Mouse (Mus musculus): ENCODE data around the gene Lrrc27. TPM values are rescaled to one million over a fixed set of nuclear protein-coding genes. Genes with fewer than 3 reads are reported as not detected.

Lrrc27 gene
- polyA plus RNA-seq, 1 experiment from 2014 or later, result 4.3 TPM

GRCm38 (mm10) chr7:139218641-139219415 lies 6.0 kb downstream of the Lrrc27 start:
- Histone ChIP-seq H3K9me3 (ENCODE audit: control insufficient read depth, low read length) (no peaks in the 10 kb centered on the region), H3K4me2 (ENCODE audit: low read depth, low read length) (no peak overlapping the region), H3K36me3 (ENCODE audit: control insufficient read depth, insufficient read depth, low read length) (no peaks in the 10 kb centered on the region), H3K27ac (ENCODE audit: low read length) (peak overlapping the region; percentile 58), H3K27me3 (ENCODE audit: control insufficient read depth, insufficient read depth, low read depth, low read length) (no peaks in the 10 kb centered on the region), H3K4me1 (replicated peaks; ENCODE audit: control insufficient read depth, insufficient read depth, low read length) (peaks cover 7% of the 10 kb centered on the region), H3K9ac (ENCODE audit: low read length) (no peak overlapping the region), H3K4me3 (ENCODE audit: low read length) (no peak overlapping the region)
- WGBS, result 42% methylated on average over 6 of the region's 6 CpGs
- no peak for ATAC-seq (ENCODE audit: low read depth)

- Histone ChIP-seq H3K4me2 (ENCODE audit: low read depth, low read length) (no peak overlapping the region), H3K4me1 (replicated peaks; ENCODE audit: control insufficient read depth, insufficient read depth, low read length) (peaks cover 6% of the 10 kb centered on the region), H3K9ac (ENCODE audit: low read length) (no peak overlapping the region), H3K4me3 (ENCODE audit: low read length) (no peak overlapping the region), H3K9me3 (ENCODE audit: control insufficient read depth, low read length) (no peaks in the 10 kb centered on the region), H3K27ac (ENCODE audit: low read length) (peak overlapping the region; percentile 31; the same call in 1 of the 2 replicates), H3K27me3 (ENCODE audit: control insufficient read depth, insufficient read depth, low read depth, low read length) (no peaks in the 10 kb centered on the region), H3K36me3 (ENCODE audit: control insufficient read depth, insufficient read depth, low read length) (no peaks in the 10 kb centered on the region)
- ATAC-seq (ENCODE audit: low read depth), result no peak
- 80% methylated on average over 5 of the region's 5 CpGs for WGBS
Observed at GRCm38 (mm10) chr7:139219486-139219885, 6.7 kb downstream of the Lrrc27 start.

GRCm38 (mm10) chr7:139220303-139220702 lies 7.5 kb downstream of the Lrrc27 start:
- Histone ChIP-seq H3K36me3 (ENCODE audit: control insufficient read depth, insufficient read depth, low read length) (no peaks in the 10 kb centered on the region), H3K4me3 (ENCODE audit: low read length) (no peak overlapping the region), H3K27ac (ENCODE audit: low read length) (0 out of 2 replicates have a peak overlapping the region, but pooled peaks have one; percentile 46), H3K4me1 (replicated peaks; ENCODE audit: control insufficient read depth, insufficient read depth, low read length) (peaks cover 10% of the 10 kb centered on the region), H3K9me3 (ENCODE audit: control insufficient read depth, low read length) (no peaks in the 10 kb centered on the region), H3K27me3 (ENCODE audit: control insufficient read depth, insufficient read depth, low read depth, low read length) (no peaks in the 10 kb centered on the region), H3K4me2 (ENCODE audit: low read depth, low read length) (no peak overlapping the region), H3K9ac (ENCODE audit: low read length) (no peak overlapping the region)
- peak; percentile 72 for ATAC-seq (ENCODE audit: low read depth)
- WGBS, result 19% methylated on average over 2 of the region's 2 CpGs

- no peaks in the 10 kb centered on the region for H3K9me3 ChIP-seq (ENCODE audit: control insufficient read depth, low read length)
- H3K4me3 ChIP-seq (ENCODE audit: low read length), result no peak overlapping the region
- H3K27ac ChIP-seq (ENCODE audit: low read length), result no peak overlapping the region; the same call in 1 of the 2 replicates
- ATAC-seq (ENCODE audit: low read depth), result no peak
- H3K27me3 ChIP-seq (ENCODE audit: control insufficient read depth, insufficient read depth, low read depth, low read length), result no peaks in the 10 kb centered on the region
- no peak overlapping the region for H3K4me2 ChIP-seq (ENCODE audit: low read depth, low read length)
- WGBS, result 58% methylated on average over 5 of the region's 5 CpGs
- no peaks in the 10 kb centered on the region for H3K36me3 ChIP-seq (ENCODE audit: control insufficient read depth, insufficient read depth, low read length)
- H3K4me1 ChIP-seq (replicated peaks; ENCODE audit: control insufficient read depth, insufficient read depth, low read length), result peaks cover 10% of the 10 kb centered on the region
- H3K9ac ChIP-seq (ENCODE audit: low read length), result no peak overlapping the region
Observed at GRCm38 (mm10) chr7:139221072-139221471, 8.3 kb downstream of the Lrrc27 start.

GRCm38 (mm10) chr7:139221856-139222255 lies 9.1 kb downstream of the Lrrc27 start:
- Histone ChIP-seq H3K4me2 (ENCODE audit: low read depth, low read length) (no peak overlapping the region), H3K27me3 (ENCODE audit: control insufficient read depth, insufficient read depth, low read depth, low read length) (no peaks in the 10 kb centered on the region), H3K4me3 (ENCODE audit: low read length) (no peak overlapping the region), H3K9ac (ENCODE audit: low read length) (no peak overlapping the region), H3K36me3 (ENCODE audit: control insufficient read depth, insufficient read depth, low read length) (no peaks in the 10 kb centered on the region), H3K4me1 (replicated peaks; ENCODE audit: control insufficient read depth, insufficient read depth, low read length) (peaks cover 10% of the 10 kb centered on the region), H3K27ac (ENCODE audit: low read length) (no peak overlapping the region), H3K9me3 (ENCODE audit: control insufficient read depth, low read length) (no peaks in the 10 kb centered on the region)
- ATAC-seq (ENCODE audit: low read depth), result no peak
- 89% methylated on average over 2 of the region's 2 CpGs for WGBS

- WGBS, result 74% methylated on average over 4 of the region's 4 CpGs
- Histone ChIP-seq H3K27me3 (ENCODE audit: control insufficient read depth, insufficient read depth, low read depth, low read length) (no peaks in the 10 kb centered on the region), H3K4me3 (ENCODE audit: low read length) (no peak overlapping the region), H3K9ac (ENCODE audit: low read length) (no peak overlapping the region), H3K36me3 (ENCODE audit: control insufficient read depth, insufficient read depth, low read length) (no peaks in the 10 kb centered on the region), H3K4me2 (ENCODE audit: low read depth, low read length) (no peak overlapping the region), H3K27ac (ENCODE audit: low read length) (no peak overlapping the region), H3K9me3 (ENCODE audit: control insufficient read depth, low read length) (no peaks in the 10 kb centered on the region), H3K4me1 (replicated peaks; ENCODE audit: control insufficient read depth, insufficient read depth, low read length) (peaks cover 10% of the 10 kb centered on the region)
- ATAC-seq (ENCODE audit: low read depth), result no peak
Observed at GRCm38 (mm10) chr7:139222341-139222740, 9.6 kb downstream of the Lrrc27 start.

GRCm38 (mm10) chr7:139224070-139224469 lies 11.3 kb downstream of the Lrrc27 start:
- Histone ChIP-seq H3K4me3 (ENCODE audit: low read length) (no peak overlapping the region), H3K27me3 (ENCODE audit: control insufficient read depth, insufficient read depth, low read depth, low read length) (no peaks in the 10 kb centered on the region), H3K9ac (ENCODE audit: low read length) (no peak overlapping the region), H3K9me3 (ENCODE audit: control insufficient read depth, low read length) (no peaks in the 10 kb centered on the region), H3K36me3 (ENCODE audit: control insufficient read depth, insufficient read depth, low read length) (no peaks in the 10 kb centered on the region), H3K27ac (ENCODE audit: low read length) (no peak overlapping the region), H3K4me2 (ENCODE audit: low read depth, low read length) (no peak overlapping the region), H3K4me1 (replicated peaks; ENCODE audit: control insufficient read depth, insufficient read depth, low read length) (peaks cover 16% of the 10 kb centered on the region)
- 68% methylated on average over 1 of the region's 1 CpGs for WGBS
- ATAC-seq (ENCODE audit: low read depth), result no peak

GRCm38 (mm10) chr7:139224725-139225124 lies 11.9 kb downstream of the Lrrc27 start:
- ATAC-seq (ENCODE audit: low read depth), result 0 out of 2 replicates have a peak, but pooled peaks have one; percentile 24
- H3K4me2 ChIP-seq (ENCODE audit: low read depth, low read length), result no peak overlapping the region
- no peak overlapping the region for H3K4me3 ChIP-seq (ENCODE audit: low read length)
- H3K36me3 ChIP-seq (ENCODE audit: control insufficient read depth, insufficient read depth, low read length), result no peaks in the 10 kb centered on the region
- H3K27ac ChIP-seq (ENCODE audit: low read length), result peak overlapping the region; percentile 15; the same call in 1 of the 2 replicates
- H3K9me3 ChIP-seq (ENCODE audit: control insufficient read depth, low read length), result no peaks in the 10 kb centered on the region
- H3K9ac ChIP-seq (ENCODE audit: low read length), result no peak overlapping the region
- 32% methylated on average over 8 of the region's 8 CpGs for WGBS
- H3K27me3 ChIP-seq (ENCODE audit: control insufficient read depth, insufficient read depth, low read depth, low read length), result no peaks in the 10 kb centered on the region
- peaks cover 16% of the 10 kb centered on the region for H3K4me1 ChIP-seq (replicated peaks; ENCODE audit: control insufficient read depth, insufficient read depth, low read length)

GRCm38 (mm10) chr7:139226416-139226815 lies 13.6 kb downstream of the Lrrc27 start:
- H3K36me3 ChIP-seq (ENCODE audit: control insufficient read depth, insufficient read depth, low read length), result no peaks in the 10 kb centered on the region
- ATAC-seq (ENCODE audit: low read depth), result no peak
- no peaks in the 10 kb centered on the region for H3K27me3 ChIP-seq (ENCODE audit: control insufficient read depth, insufficient read depth, low read depth, low read length)
- H3K9ac ChIP-seq (ENCODE audit: low read length), result no peak overlapping the region
- no peaks in the 10 kb centered on the region for H3K9me3 ChIP-seq (ENCODE audit: control insufficient read depth, low read length)
- no peak overlapping the region for H3K27ac ChIP-seq (ENCODE audit: low read length)
- H3K4me2 ChIP-seq (ENCODE audit: low read depth, low read length), result no peak overlapping the region
- WGBS, result 81% methylated on average over 7 of the region's 7 CpGs
- peaks cover 15% of the 10 kb centered on the region for H3K4me1 ChIP-seq (replicated peaks; ENCODE audit: control insufficient read depth, insufficient read depth, low read length)
- H3K4me3 ChIP-seq (ENCODE audit: low read length), result no peak overlapping the region
